Mouse (Mus musculus) ZHBTc4 (cell line): Measurements from ENCODE around the gene Gm10058.
"Not testable (repeated sequence)": the region's sequence is repeated elsewhere in the genome, so short reads cannot be mapped to it uniquely, and the experiment has no call there.

ENCODE experiments used
- DNase-seq: peaks from one replicate; pipeline ENCODE4 v3.0.0-alpha.2; 2011; ENCODE audit warnings: low read depth, low spot score

Gm10058 gene

GRCm38 (mm10) chrX:27946785-27947184 lies at the start of gene Gm10058:
TSS of gene Gm10058 (minus strand) at chrX:27946885.
- DNase-seq, result not testable (repeated sequence)
